Mouse (Mus musculus) cerebellum, adult 2 months (tissue): ENCODE measurements around the gene Stxbp4.

Source experiments
- CTCF ChIP-seq: fragments of 200-500 bp; IDR thresholded peaks from 2 replicates; pipeline ENCODE4 v1.5.1; 2011; ENCODE audit warnings: low read depth, mild to moderate bottlenecking, control low read depth, low read length, moderate library complexity, borderline replicate concordance; ENCODE audit not compliant: insufficient read depth
- POLR2A ChIP-seq: fragments of 200-500 bp; IDR thresholded peaks from 2 replicates; pipeline ENCODE4 v1.6.1; 2011; ENCODE audit warnings: low read length, control low read depth, borderline replicate concordance; ENCODE audit not compliant: insufficient read depth

DNA sequence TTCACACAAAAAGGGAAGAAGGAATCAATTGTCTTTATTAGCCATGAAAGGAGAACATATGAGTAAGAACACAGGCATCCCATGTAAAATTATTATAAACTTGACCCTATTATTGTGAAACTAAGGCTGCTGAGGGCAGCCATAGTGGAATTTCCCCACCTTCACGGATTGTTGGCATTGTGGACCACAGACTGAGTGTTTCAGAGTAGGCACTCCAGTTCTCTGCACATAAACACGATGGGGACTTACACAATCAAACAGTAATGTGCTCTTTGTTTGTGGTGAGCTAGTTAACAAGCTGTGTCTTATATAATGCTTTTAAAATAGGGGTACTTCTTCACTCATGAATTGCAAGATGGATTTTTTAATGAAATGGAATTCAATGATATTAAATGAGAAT is 52.1 kb downstream of the Stxbp4 start:
- TF ChIP-seq CTCF (no peak), POLR2A (no peak)
